Mouse (Mus musculus) myocyte (in vitro differentiated cells): ENCODE results near the gene Pold3.

ENCODE experiments used
- CEBPB ChIP-seq: IDR thresholded peaks from 2 replicates; pipeline ENCODE4 v1.6.1; 2011; ENCODE audit warnings: mild to moderate bottlenecking, moderate library complexity; ENCODE audit not compliant: poor library complexity, insufficient read depth, severe bottlenecking
- E2F4 ChIP-seq: IDR thresholded peaks from one replicate; pipeline ENCODE4 v1.6.1; 2011; ENCODE audit warnings: mild to moderate bottlenecking, control low read depth, moderate library complexity; ENCODE audit not compliant: insufficient read depth
- MAX ChIP-seq: IDR thresholded peaks from one replicate; pipeline ENCODE4 v1.6.1; 2011; ENCODE audit warnings: low read depth, mild to moderate bottlenecking, control low read depth
- MYOG ChIP-seq, 3 experiments: IDR thresholded peaks; one replicate each; pipeline ENCODE4 v1.6.1; 2011; ENCODE audit warnings: control low read depth in 2 of 3, low read depth in 2 of 3, mild to moderate bottlenecking in 2 of 3; ENCODE audit not compliant: insufficient read length in 2 of 3, control insufficient read depth in 1 of 3, insufficient read depth in 1 of 3
- POLR2A ChIP-seq: IDR thresholded peaks from one replicate; pipeline ENCODE4 v1.6.1; 2011; ENCODE audit warnings: low read depth, mild to moderate bottlenecking, control low read depth, moderate library complexity; ENCODE audit not compliant: insufficient read length
- TCF3 ChIP-seq: IDR thresholded peaks from one replicate; pipeline ENCODE4 v1.6.1; 2011; ENCODE audit warnings: low read depth, control low read depth; ENCODE audit not compliant: insufficient read length
- USF1 ChIP-seq: IDR thresholded peaks from one replicate; pipeline ENCODE4 v1.6.1; 2011; ENCODE audit warnings: low read depth, mild to moderate bottlenecking, control low read depth, moderate library complexity

GRCm38 (mm10) chr7:100043605-100044031 lies 77.7 kb downstream of the Pold3 start:
- TF ChIP-seq E2F4 (no peak), POLR2A (no peak), MAX (no peak), TCF3 (no peak), MYOG (IDR thresholded peaks at IDR 0.05; ENCODE audit: control insufficient read depth in 1 of 3, insufficient read depth in 1 of 3, insufficient read length in 2 of 3, low read depth in 2 of 3) (no peak), USF1 (no peak), CEBPB (no peak)
